Mouse (Mus musculus): ENCODE measurements around the gene Rbms3. TPM values are rescaled to one million over a fixed set of nuclear protein-coding genes. Genes with fewer than 3 reads are reported as not detected.
A peak's percentile ranks its signal among the peaks of the same experiment; 100 is the strongest.

Rbms3 gene
- polyA plus RNA-seq, 1 experiment from 2014 or later, result 76.1 TPM

- Histone ChIP-seq H3K27me3 (ENCODE audit: control insufficient read depth, insufficient read depth, low read length) (no peaks in the 10 kb centered on the region), H3K27ac (ENCODE audit: low read length) (peak overlapping the region; percentile 70), H3K4me1 (ENCODE audit: control insufficient read depth, insufficient read depth, low read length) (peaks cover 9% of the 10 kb centered on the region), H3K9me3 (replicated peaks; ENCODE audit: control insufficient read depth, low read length) (no peaks in the 10 kb centered on the region), H3K36me3 (ENCODE audit: control insufficient read depth, insufficient read depth, low read length) (no peaks in the 10 kb centered on the region), H3K9ac (ENCODE audit: low read length) (no peak overlapping the region), H3K4me2 (ENCODE audit: low read depth, low read length) (no peak overlapping the region), H3K4me3 (replicated peaks; ENCODE audit: low read length) (no peak overlapping the region)
- ATAC-seq (ENCODE audit: insufficient read depth, low FRiP score), result no peak
- WGBS, result 35% methylated on average over 4 of the region's 4 CpGs
Observed at GRCm38 (mm10) chr9:116640302-116640679, 989.4 kb downstream of the Rbms3 start.

GRCm38 (mm10) chr9:116639597-116640301, 990.0 kb downstream of the Rbms3 start:
- no peak overlapping the region for H3K9ac ChIP-seq (ENCODE audit: low read length)
- H3K4me1 ChIP-seq (ENCODE audit: control insufficient read depth, insufficient read depth, low read length), result peaks cover 9% of the 10 kb centered on the region
- ATAC-seq (ENCODE audit: insufficient read depth, low FRiP score), result no peak
- H3K4me2 ChIP-seq (ENCODE audit: low read depth, low read length), result no peak overlapping the region
- no peaks in the 10 kb centered on the region for H3K36me3 ChIP-seq (ENCODE audit: control insufficient read depth, insufficient read depth, low read length)
- peak overlapping the region; percentile 70 for H3K27ac ChIP-seq (ENCODE audit: low read length)
- no peak overlapping the region for H3K4me3 ChIP-seq (replicated peaks; ENCODE audit: low read length)
- no peaks in the 10 kb centered on the region for H3K27me3 ChIP-seq (ENCODE audit: control insufficient read depth, insufficient read depth, low read length)
- WGBS, result 29% methylated on average over 8 of the region's 8 CpGs
- no peaks in the 10 kb centered on the region for H3K9me3 ChIP-seq (replicated peaks; ENCODE audit: control insufficient read depth, low read length)

- no peak overlapping the region for H3K4me3 ChIP-seq (replicated peaks; ENCODE audit: low read length)
- no peak for ATAC-seq (ENCODE audit: insufficient read depth, low FRiP score)
- no peaks in the 10 kb centered on the region; the same call in 1 of the 2 replicates for H3K9me3 ChIP-seq (replicated peaks; ENCODE audit: control insufficient read depth, low read length)
- H3K27me3 ChIP-seq (ENCODE audit: control insufficient read depth, insufficient read depth, low read length), result no peaks in the 10 kb centered on the region
- WGBS, result 69% methylated on average over 5 of the region's 5 CpGs
- H3K4me2 ChIP-seq (ENCODE audit: low read depth, low read length), result no peak overlapping the region
- H3K9ac ChIP-seq (ENCODE audit: low read length), result no peak overlapping the region
- no peaks in the 10 kb centered on the region for H3K36me3 ChIP-seq (ENCODE audit: control insufficient read depth, insufficient read depth, low read length)
- no peaks in the 10 kb centered on the region; the same call in 1 of the 2 replicates for H3K4me1 ChIP-seq (ENCODE audit: control insufficient read depth, insufficient read depth, low read length)
- no peak overlapping the region for H3K27ac ChIP-seq (ENCODE audit: low read length)
Observed at GRCm38 (mm10) chr9:116633786-116634185, 995.9 kb downstream of the Rbms3 start.

- peak; percentile 68 for ATAC-seq (ENCODE audit: insufficient read depth, low FRiP score)
- WGBS, result 68% methylated on average over 1 of the region's 1 CpGs
- no peaks in the 10 kb centered on the region; the same call in 1 of the 2 replicates for H3K9me3 ChIP-seq (replicated peaks; ENCODE audit: control insufficient read depth, low read length)
- H3K4me1 ChIP-seq (ENCODE audit: control insufficient read depth, insufficient read depth, low read length), result no peaks in the 10 kb centered on the region; the same call in 1 of the 2 replicates
- H3K4me2 ChIP-seq (ENCODE audit: low read depth, low read length), result no peak overlapping the region
- no peaks in the 10 kb centered on the region for H3K27me3 ChIP-seq (ENCODE audit: control insufficient read depth, insufficient read depth, low read length)
- no peak overlapping the region for H3K4me3 ChIP-seq (replicated peaks; ENCODE audit: low read length)
- H3K27ac ChIP-seq (ENCODE audit: low read length), result no peak overlapping the region
- no peaks in the 10 kb centered on the region for H3K36me3 ChIP-seq (ENCODE audit: control insufficient read depth, insufficient read depth, low read length)
- no peak overlapping the region for H3K9ac ChIP-seq (ENCODE audit: low read length)
Observed at GRCm38 (mm10) chr9:116633075-116633474, 996.6 kb downstream of the Rbms3 start.

GRCm38 (mm10) chr9:116631816-116632215, 997.9 kb downstream of the Rbms3 start:
- 91% methylated on average over 1 of the region's 1 CpGs for WGBS
- H3K4me2 ChIP-seq (ENCODE audit: low read depth, low read length), result no peak overlapping the region
- no peak for ATAC-seq (ENCODE audit: insufficient read depth, low FRiP score)
- no peaks in the 10 kb centered on the region for H3K36me3 ChIP-seq (ENCODE audit: control insufficient read depth, insufficient read depth, low read length)
- no peaks in the 10 kb centered on the region; the same call in 1 of the 2 replicates for H3K9me3 ChIP-seq (replicated peaks; ENCODE audit: control insufficient read depth, low read length)
- H3K9ac ChIP-seq (ENCODE audit: low read length), result no peak overlapping the region
- no peak overlapping the region for H3K4me3 ChIP-seq (replicated peaks; ENCODE audit: low read length)
- no peaks in the 10 kb centered on the region for H3K27me3 ChIP-seq (ENCODE audit: control insufficient read depth, insufficient read depth, low read length)
- no peaks in the 10 kb centered on the region; the same call in 1 of the 2 replicates for H3K4me1 ChIP-seq (ENCODE audit: control insufficient read depth, insufficient read depth, low read length)
- H3K27ac ChIP-seq (ENCODE audit: low read length), result no peak overlapping the region

GRCm38 (mm10) chr9:116630805-116631204, 998.9 kb downstream of the Rbms3 start:
- ATAC-seq (ENCODE audit: insufficient read depth, low FRiP score), result peak; percentile 58; the same call in 1 of the 2 replicates
- no peaks in the 10 kb centered on the region; the same call in 1 of the 2 replicates for H3K4me1 ChIP-seq (ENCODE audit: control insufficient read depth, insufficient read depth, low read length)

GRCm38 (mm10) chr9:116620434-116620833, 1009.3 kb downstream of the Rbms3 start:
- no peak for ATAC-seq (ENCODE audit: insufficient read depth, low FRiP score)
- WGBS, result 71% methylated on average over 5 of the region's 5 CpGs
- Histone ChIP-seq H3K4me3 (replicated peaks; ENCODE audit: low read length) (no peak overlapping the region), H3K9me3 (replicated peaks; ENCODE audit: control insufficient read depth, low read length) (no peaks in the 10 kb centered on the region), H3K27ac (ENCODE audit: low read length) (no peak overlapping the region), H3K27me3 (ENCODE audit: control insufficient read depth, insufficient read depth, low read length) (no peaks in the 10 kb centered on the region), H3K4me1 (ENCODE audit: control insufficient read depth, insufficient read depth, low read length) (no peaks in the 10 kb centered on the region), H3K4me2 (ENCODE audit: low read depth, low read length) (no peak overlapping the region), H3K9ac (ENCODE audit: low read length) (no peak overlapping the region), H3K36me3 (ENCODE audit: control insufficient read depth, insufficient read depth, low read length) (no peaks in the 10 kb centered on the region)

More at GRCm38 (mm10) chr9:116630805-116631204, 998.9 kb downstream of the Rbms3 start:
- Histone ChIP-seq H3K27ac (ENCODE audit: low read length) (no peak overlapping the region), H3K9me3 (replicated peaks; ENCODE audit: control insufficient read depth, low read length) (no peaks in the 10 kb centered on the region; the same call in 1 of the 2 replicates), H3K4me2 (ENCODE audit: low read depth, low read length) (no peak overlapping the region), H3K27me3 (ENCODE audit: control insufficient read depth, insufficient read depth, low read length) (no peaks in the 10 kb centered on the region), H3K9ac (ENCODE audit: low read length) (no peak overlapping the region), H3K4me3 (replicated peaks; ENCODE audit: low read length) (no peak overlapping the region), H3K36me3 (ENCODE audit: control insufficient read depth, insufficient read depth, low read length) (no peaks in the 10 kb centered on the region)
- WGBS, result 56% methylated on average over 10 of the region's 10 CpGs

GRCm38 (mm10) chr9:116618886-116619285, 1010.8 kb downstream of the Rbms3 start:
- WGBS, result 94% methylated on average over 5 of the region's 5 CpGs
- no peak for ATAC-seq (ENCODE audit: insufficient read depth, low FRiP score)
- H3K36me3 ChIP-seq (ENCODE audit: control insufficient read depth, insufficient read depth, low read length), result no peaks in the 10 kb centered on the region
- no peak overlapping the region for H3K27ac ChIP-seq (ENCODE audit: low read length)
- no peaks in the 10 kb centered on the region for H3K9me3 ChIP-seq (replicated peaks; ENCODE audit: control insufficient read depth, low read length)
- H3K9ac ChIP-seq (ENCODE audit: low read length), result no peak overlapping the region
- H3K27me3 ChIP-seq (ENCODE audit: control insufficient read depth, insufficient read depth, low read length), result no peaks in the 10 kb centered on the region
- no peak overlapping the region for H3K4me2 ChIP-seq (ENCODE audit: low read depth, low read length)
- no peak overlapping the region for H3K4me3 ChIP-seq (replicated peaks; ENCODE audit: low read length)
- H3K4me1 ChIP-seq (ENCODE audit: control insufficient read depth, insufficient read depth, low read length), result no peaks in the 10 kb centered on the region

- Histone ChIP-seq H3K36me3 (ENCODE audit: control insufficient read depth, insufficient read depth, low read length) (no peaks in the 10 kb centered on the region), H3K4me2 (ENCODE audit: low read depth, low read length) (no peak overlapping the region), H3K27ac (ENCODE audit: low read length) (no peak overlapping the region), H3K4me3 (replicated peaks; ENCODE audit: low read length) (no peak overlapping the region), H3K27me3 (ENCODE audit: control insufficient read depth, insufficient read depth, low read length) (no peaks in the 10 kb centered on the region), H3K4me1 (ENCODE audit: control insufficient read depth, insufficient read depth, low read length) (no peaks in the 10 kb centered on the region), H3K9me3 (replicated peaks; ENCODE audit: control insufficient read depth, low read length) (no peaks in the 10 kb centered on the region), H3K9ac (ENCODE audit: low read length) (no peak overlapping the region)
- no peak for ATAC-seq (ENCODE audit: insufficient read depth, low FRiP score)
- WGBS, result 81% methylated on average over 7 of the region's 7 CpGs
Observed at GRCm38 (mm10) chr9:116613276-116613675, 1016.4 kb downstream of the Rbms3 start.

Data from stomach, embryonic 16.5 days (tissue).